ENCODE assay signal across 8 mouse cellular contexts in genomic region chr16:34469277-34469868, GRCm38 (mm10).
DNase-seq lines count a peak whose midpoint lies in the region; ATAC-seq and TF ChIP-seq lines count a peak whose summit lies in the region.

No protein-coding gene starts in this region.

- TF ChIP-seq CTCF in kidney, adult 2 months (conservative IDR thresholded peaks at IDR 0.05; ENCODE audit: insufficient read depth, insufficient read length, low read depth, low read length): no peak

- no peaks in the 10 kb centered on the region for H3K4me1 ChIP-seq in kidney, adult 2 months (ENCODE audit: control insufficient read depth, insufficient read depth, low read length)
- H3K4me1 ChIP-seq in forebrain, embryonic 11.5 days (replicated peaks; ENCODE audit: control insufficient read depth, insufficient read depth, low read length): peaks cover 14% of the 10 kb centered on the region
- H3K4me1 ChIP-seq in kidney, embryonic 16.5 days (ENCODE audit: insufficient read depth, low read length): peaks cover 59% of the 10 kb centered on the region
- peaks cover 74% of the 10 kb centered on the region for H3K4me1 ChIP-seq in midbrain, embryonic 10.5 days

- H3K27me3 ChIP-seq in kidney, adult 2 months (replicated peaks; ENCODE audit: control insufficient read depth, insufficient read depth, low read length): no peaks in the 10 kb centered on the region
- no peaks in the 10 kb centered on the region for H3K27me3 ChIP-seq in forebrain, embryonic 11.5 days (ENCODE audit: control insufficient read depth, insufficient read depth, low read length)
- H3K27me3 ChIP-seq in kidney, embryonic 16.5 days (ENCODE audit: insufficient read depth, low read length): no peaks in the 10 kb centered on the region
- no peaks in the 10 kb centered on the region for H3K27me3 ChIP-seq in midbrain, embryonic 10.5 days (ENCODE audit: low read depth, poor library complexity, severe bottlenecking)

- no peak overlapping the region for H3K9ac ChIP-seq in forebrain, embryonic 11.5 days (ENCODE audit: low read length)
- H3K9ac ChIP-seq in kidney, embryonic 16.5 days (replicated peaks; ENCODE audit: low read length): no peak overlapping the region

- 19% methylated on average over 8 of the region's 8 CpGs for WGBS in kidney, adult 2 months
- whole genome bisulfite sequencing in forebrain, embryonic 11.5 days: 56% methylated on average over 8 of the region's 8 CpGs
- 13% methylated on average over 8 of the region's 8 CpGs for WGBS in kidney, embryonic 16.5 days
- WGBS in midbrain, embryonic 10.5 days: 58% methylated on average over 8 of the region's 8 CpGs

- no peak for TF ChIP-seq POLR2A in kidney, adult 2 months (IDR thresholded peaks at IDR 0.05; ENCODE audit: low read depth, low read length)

- H3K4me2 ChIP-seq in forebrain, embryonic 11.5 days (ENCODE audit: low read depth, low read length, severe bottlenecking): no peak overlapping the region
- peak overlapping the region; percentile 31 for H3K4me2 ChIP-seq in kidney, embryonic 16.5 days (replicated peaks; ENCODE audit: low read depth, low read length)

- H3K27ac ChIP-seq in kidney, adult 2 months (ENCODE audit: insufficient read depth, low read depth, low read length): no peak overlapping the region
- no peak overlapping the region for H3K27ac ChIP-seq in forebrain, embryonic 11.5 days (ENCODE audit: low read depth, low read length)
- H3K27ac ChIP-seq in kidney, embryonic 16.5 days (ENCODE audit: low read length): no peak overlapping the region
- H3K27ac ChIP-seq in midbrain, embryonic 10.5 days (replicated peaks): peak overlapping the region; percentile 52

- peak; percentile 25 for DNase-seq in kidney, adult 2 months
- DNase-seq in kidney, adult 8-10 months: no peak
- no peak for DNase-seq in forebrain, embryonic 11.5 days (ENCODE audit: low spot score)
- no peak for DNase-seq in midbrain, embryonic 10.5 days (ENCODE audit: low spot score)
- DNase-seq in thymus, postnatal 25 days: peak; percentile 9
- no peak for DNase-seq in cerebellum, postnatal 4 days (ENCODE audit: low spot score in 2 of 2)

- H3K36me3 ChIP-seq in kidney, adult 2 months (ENCODE audit: control insufficient read depth, insufficient read depth, low read length): no peaks in the 10 kb centered on the region
- H3K36me3 ChIP-seq in forebrain, embryonic 11.5 days (ENCODE audit: control insufficient read depth, insufficient read depth, low read length): no peaks in the 10 kb centered on the region
- no peaks in the 10 kb centered on the region for H3K36me3 ChIP-seq in kidney, embryonic 16.5 days (ENCODE audit: insufficient read depth, low read length)
- no peaks in the 10 kb centered on the region for H3K36me3 ChIP-seq in midbrain, embryonic 10.5 days

- ATAC-seq in forebrain, embryonic 11.5 days (replicated peaks; ENCODE audit: low FRiP score): 0 out of 2 replicates have a peak, but pooled peaks have one; percentile 46
- peak; percentile 88 for ATAC-seq in kidney, embryonic 16.5 days (ENCODE audit: low FRiP score, low TSS enrichment)
- ATAC-seq in granulocyte monocyte progenitor cell, adult 5-6 weeks (replicated peaks; ENCODE audit: poor library complexity, severe bottlenecking): no peak

- no peaks in the 10 kb centered on the region for H3K9me3 ChIP-seq in forebrain, embryonic 11.5 days (ENCODE audit: control insufficient read depth, low read length)
- H3K9me3 ChIP-seq in kidney, embryonic 16.5 days (ENCODE audit: low read length): no peaks in the 10 kb centered on the region
- H3K9me3 ChIP-seq in midbrain, embryonic 10.5 days (replicated peaks): no peaks in the 10 kb centered on the region

- no peak overlapping the region for H3K4me3 ChIP-seq in kidney, adult 2 months (ENCODE audit: insufficient read depth, low read depth, low read length)
- no peak overlapping the region for H3K4me3 ChIP-seq in forebrain, embryonic 11.5 days (ENCODE audit: low read depth, low read length)
- no peak overlapping the region for H3K4me3 ChIP-seq in kidney, embryonic 16.5 days (ENCODE audit: low read length)
- H3K4me3 ChIP-seq in midbrain, embryonic 10.5 days: no peak overlapping the region

Comparison
In these comparisons a context has a peak if more than half of its experiments do, and no peak if none do; other contexts are left out.
1. DNase-seq: peak in kidney, adult 2 months (single experiment) and thymus, postnatal 25 days (single experiment); none in kidney, adult 8-10 months (0 of 2), forebrain, embryonic 11.5 days (single experiment), midbrain, embryonic 10.5 days (single experiment) and cerebellum, postnatal 4 days (0 of 2).